Mouse (Mus musculus): ENCODE data around the gene Isy1.

The Isy1 gene

GRCm38 (mm10) chr6:87866211-87866610 is 27.6 kb upstream of the Isy1 start:
- no peak for TF ChIP-seq GATA4 (IDR thresholded peaks at IDR 0.05; ENCODE audit: insufficient replicate concordance, low read length)

- TF ChIP-seq GATA4 (IDR thresholded peaks at IDR 0.05; ENCODE audit: insufficient replicate concordance, low read length) = no peak
Measured at GRCm38 (mm10) chr6:87857071-87857470, 18.5 kb upstream of the Isy1 start.

- no peak for TF ChIP-seq GATA4 (IDR thresholded peaks at IDR 0.05; ENCODE audit: insufficient replicate concordance, low read length)
Measured at GRCm38 (mm10) chr6:87853446-87853845, 14.8 kb upstream of the Isy1 start.

- TF ChIP-seq GATA4 (IDR thresholded peaks at IDR 0.05; ENCODE audit: insufficient replicate concordance, low read length) = no peak
Measured at GRCm38 (mm10) chr6:87851871-87852270, 13.3 kb upstream of the Isy1 start.

GRCm38 (mm10) chr6:87850900-87851614 is 12.5 kb upstream of the Isy1 start, which contains the start of gene Cnbp:
Cnbp (minus strand) TSS chr6:87851106.
- TF ChIP-seq GATA4 (IDR thresholded peaks at IDR 0.05; ENCODE audit: insufficient replicate concordance, low read length) = peak; percentile 78; the same call in 1 of the 2 replicates

- no peak for TF ChIP-seq GATA4 (IDR thresholded peaks at IDR 0.05; ENCODE audit: insufficient replicate concordance, low read length)
Measured at GRCm38 (mm10) chr6:87850155-87850899, 11.7 kb upstream of the Isy1 start.

GRCm38 (mm10) chr6:87849780-87850154 is 11.2 kb upstream of the Isy1 start:
- no peak for TF ChIP-seq GATA4 (IDR thresholded peaks at IDR 0.05; ENCODE audit: insufficient replicate concordance, low read length)

GRCm38 (mm10) chr6:87846813-87847212 is 8.2 kb upstream of the Isy1 start:
- TF ChIP-seq GATA4 (IDR thresholded peaks at IDR 0.05; ENCODE audit: insufficient replicate concordance, low read length) = no peak

GRCm38 (mm10) chr6:87845031-87845695 is 6.6 kb upstream of the Isy1 start:
- no peak for TF ChIP-seq GATA4 (IDR thresholded peaks at IDR 0.05; ENCODE audit: insufficient replicate concordance, low read length)

GRCm38 (mm10) chr6:87842254-87842653 is 3.7 kb upstream of the Isy1 start:
- TF ChIP-seq GATA4 (IDR thresholded peaks at IDR 0.05; ENCODE audit: insufficient replicate concordance, low read length) = no peak

GRCm38 (mm10) chr6:87841635-87842034 is 3.0 kb upstream of the Isy1 start:
- TF ChIP-seq GATA4 (IDR thresholded peaks at IDR 0.05; ENCODE audit: insufficient replicate concordance, low read length) = no peak

- TF ChIP-seq GATA4 (IDR thresholded peaks at IDR 0.05; ENCODE audit: insufficient replicate concordance, low read length) = no peak
Measured at GRCm38 (mm10) chr6:87839797-87840341, 1.3 kb upstream of the Isy1 start.

GRCm38 (mm10) chr6:87835695-87836094 is 2.9 kb downstream of the Isy1 start, which contains the start of gene Gm45140:
Gm45140 (minus strand) TSS chr6:87835795.
- no peak for TF ChIP-seq GATA4 (IDR thresholded peaks at IDR 0.05; ENCODE audit: insufficient replicate concordance, low read length)

- no peak for TF ChIP-seq GATA4 (IDR thresholded peaks at IDR 0.05; ENCODE audit: insufficient replicate concordance, low read length)
Measured at GRCm38 (mm10) chr6:87820366-87820765, 18.2 kb downstream of the Isy1 start.

GRCm38 (mm10) chr6:87814486-87814885 is 24.1 kb downstream of the Isy1 start:
- no peak for TF ChIP-seq GATA4 (IDR thresholded peaks at IDR 0.05; ENCODE audit: insufficient replicate concordance, low read length)

Measured in liver, adult (tissue).